Mouse (Mus musculus) NIH3T3 (cell line): ENCODE measurements around the gene Ly6g5b.
"Not testable (repeated sequence)": the region's sequence is repeated elsewhere in the genome, so short reads cannot be mapped to it uniquely, and the experiment has no call there.

Source experiments
- DNase-seq: peaks from one replicate; pipeline ENCODE4 v3.0.0-alpha.2; 2012; ENCODE audit warnings: low read depth

Ly6g5b gene

DNA sequence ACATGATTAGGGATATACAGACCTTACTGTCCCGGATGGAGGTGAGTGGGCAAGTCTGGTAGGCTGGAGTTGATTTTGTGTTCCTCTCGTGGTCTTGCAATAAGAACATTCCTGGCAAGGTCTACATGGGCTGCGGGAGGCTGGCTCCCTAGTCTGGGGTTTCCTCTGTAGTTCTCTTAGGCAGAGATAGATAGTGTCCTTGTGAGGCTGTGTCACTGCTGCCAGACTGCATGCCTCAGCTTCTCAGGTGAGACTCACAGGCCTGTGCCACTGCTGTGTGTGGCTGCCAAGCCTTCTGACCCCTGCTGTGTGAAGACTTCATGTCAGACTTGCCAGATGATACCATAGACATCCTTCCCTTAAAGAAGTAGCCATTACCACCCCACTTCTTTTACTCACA lies 24.0 kb upstream of the Ly6g5b start:
- no peak for DNase-seq

DNA sequence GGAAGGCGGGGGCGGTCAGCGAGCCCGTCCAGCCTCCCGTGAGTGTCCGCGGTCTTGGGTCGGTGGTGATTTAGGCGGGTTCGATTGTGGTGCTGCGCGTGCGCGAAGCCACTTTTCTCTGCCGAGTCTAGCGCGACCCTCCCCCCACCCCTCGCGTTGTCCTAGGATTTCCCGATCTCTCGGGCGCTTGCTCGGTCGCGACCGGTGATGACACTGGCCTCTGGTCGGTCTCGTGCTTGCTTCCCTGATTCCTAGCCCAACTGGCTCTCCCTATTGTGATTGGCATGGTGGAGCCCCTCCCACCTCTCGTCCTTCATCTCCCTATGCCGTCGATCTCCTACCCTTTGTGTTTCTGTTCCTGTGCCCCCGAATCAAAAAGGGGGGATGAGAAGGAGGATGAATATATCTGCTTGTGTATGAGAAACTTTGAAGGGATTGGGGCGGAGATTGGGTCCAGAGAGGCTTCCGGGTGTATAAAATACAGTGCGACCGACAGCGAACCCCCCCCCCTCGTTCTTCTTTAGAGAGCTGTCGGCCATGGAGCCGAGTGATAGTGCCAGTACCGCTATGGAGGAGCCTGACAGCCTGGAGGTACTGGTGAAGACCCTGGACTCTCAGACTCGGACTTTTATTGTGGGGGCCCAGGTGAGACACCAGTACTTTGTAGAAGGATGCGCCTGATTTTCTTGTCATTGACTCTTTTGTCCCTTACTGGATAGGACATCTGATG lies 20.5 kb upstream of the Ly6g5b start:
- DNase-seq = no peak

GRCm38 (mm10) chr17:35134801-35135590 lies 19.8 kb upstream of the Ly6g5b start, which contains the start of gene Bag6:
Gene Bag6 (plus strand): TSS chr17:35135178.
- peak; percentile 98 for DNase-seq

GRCm38 (mm10) chr17:35133517-35133916 lies 18.3 kb upstream of the Ly6g5b start:
- DNase-seq = no peak

DNA sequence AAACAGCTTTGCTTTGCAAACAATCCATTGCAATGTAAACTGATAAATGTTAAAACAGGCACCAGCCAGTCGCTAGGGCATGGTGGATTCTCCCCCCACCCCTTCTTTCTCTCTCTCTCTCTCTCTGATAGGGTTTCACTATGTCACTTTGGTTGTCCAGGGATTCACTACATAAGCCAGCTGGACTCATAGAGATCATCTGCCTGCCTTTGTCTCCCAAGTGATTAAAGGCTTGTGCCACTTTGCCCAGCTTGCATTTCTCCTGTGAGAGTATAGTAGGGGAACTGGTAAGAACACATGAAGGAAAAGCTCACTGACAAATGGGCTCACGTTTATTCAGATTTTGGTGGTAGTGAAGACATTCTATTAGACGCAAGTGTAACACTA lies 16.9 kb upstream of the Ly6g5b start:
- no peak for DNase-seq

DNA sequence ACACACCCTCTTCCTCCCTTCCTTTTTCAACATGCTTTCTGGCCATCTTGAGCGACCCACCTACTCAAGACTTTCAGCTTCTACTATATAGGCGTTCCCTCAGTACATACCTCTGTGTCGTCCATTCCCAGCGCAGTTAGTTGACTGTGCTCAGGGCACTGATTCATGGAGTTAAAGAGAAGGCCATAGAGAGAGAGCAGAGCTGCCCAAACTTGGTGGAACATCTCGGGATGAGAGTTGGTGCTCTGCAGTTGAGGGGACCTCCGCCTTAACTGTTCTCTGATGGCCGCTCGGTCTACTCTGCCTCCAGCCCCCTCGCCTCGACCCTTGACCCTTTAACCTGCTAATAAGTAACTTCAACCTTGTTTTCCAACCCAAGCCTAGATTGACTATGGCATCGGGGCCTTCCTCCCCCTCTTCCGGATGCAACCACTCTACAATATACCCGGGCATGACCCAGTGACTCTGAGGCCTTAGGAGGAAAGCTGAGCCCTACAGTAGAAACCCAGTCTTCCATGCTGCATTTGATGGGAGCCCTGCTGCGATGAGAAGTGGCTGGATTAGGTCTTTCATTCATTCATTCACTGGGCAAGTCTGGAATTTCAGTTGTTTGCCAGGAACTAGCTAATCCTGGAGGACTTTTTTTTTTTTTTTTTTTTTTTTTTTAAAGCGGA lies 16.4 kb upstream of the Ly6g5b start, which contains the start of gene Apom:
TSS of gene Apom (minus strand) at position 551 of the 674 bp plus-strand sequence.
- DNase-seq = no peak

GRCm38 (mm10) chr17:35131038-35131437 lies 15.8 kb upstream of the Ly6g5b start:
- DNase-seq = no peak

GRCm38 (mm10) chr17:35128996-35129395 lies 13.8 kb upstream of the Ly6g5b start:
- no peak for DNase-seq

DNA sequence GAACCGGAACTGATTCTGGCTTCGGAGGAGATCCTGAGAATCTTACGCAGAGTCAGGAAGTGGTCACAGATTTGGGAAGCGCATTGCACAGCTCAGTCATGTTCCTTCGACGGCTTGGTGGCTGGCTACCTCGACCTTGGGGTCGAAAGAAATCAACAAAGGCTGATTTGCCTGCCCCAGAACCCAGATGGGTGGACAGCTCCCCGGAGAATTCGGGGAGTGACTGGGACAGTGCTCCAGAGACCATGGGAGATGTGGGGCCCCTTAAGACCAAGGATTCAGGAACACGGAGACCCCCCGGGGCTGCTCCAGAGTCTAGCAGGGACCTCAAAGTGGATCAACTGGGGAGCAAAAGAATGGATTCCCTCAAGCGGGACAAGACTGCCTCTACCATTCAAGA lies 11.8 kb upstream of the Ly6g5b start:
- peak; percentile 17 for DNase-seq

DNA sequence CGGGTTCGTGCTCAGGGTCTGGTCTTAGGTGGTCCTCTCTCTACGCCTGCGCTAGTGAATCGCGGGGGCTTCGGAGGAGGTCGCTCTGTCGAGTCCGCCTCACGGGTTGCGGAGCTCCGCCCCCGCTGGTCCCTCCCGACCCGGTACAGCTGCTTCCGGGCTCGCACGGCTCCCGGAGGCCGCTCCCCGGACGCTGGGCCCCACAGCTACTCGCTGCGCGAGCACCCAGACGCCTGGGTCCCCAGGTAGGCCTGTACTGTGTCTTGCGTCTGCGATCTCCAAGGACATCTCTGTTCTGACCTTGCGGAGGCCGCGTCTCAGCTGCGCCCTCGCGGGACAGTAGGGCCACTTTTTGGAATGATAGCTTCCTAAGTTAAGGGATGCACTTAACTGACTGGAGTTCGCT lies 11.0 kb upstream of the Ly6g5b start, which contains the start of gene D17H6S53E:
TSS of gene D17H6S53E (plus strand) at position 168 of the 406 bp plus-strand sequence.
- DNase-seq = peak; percentile 81

- DNase-seq = peak; percentile 10
Observed at GRCm38 (mm10) chr17:35125578-35125977, 10.3 kb upstream of the Ly6g5b start.

GRCm38 (mm10) chr17:35125081-35125480 lies 9.9 kb upstream of the Ly6g5b start:
- DNase-seq = no peak

GRCm38 (mm10) chr17:35124261-35124896 lies 9.2 kb upstream of the Ly6g5b start:
- DNase-seq = not testable (repeated sequence)

DNA sequence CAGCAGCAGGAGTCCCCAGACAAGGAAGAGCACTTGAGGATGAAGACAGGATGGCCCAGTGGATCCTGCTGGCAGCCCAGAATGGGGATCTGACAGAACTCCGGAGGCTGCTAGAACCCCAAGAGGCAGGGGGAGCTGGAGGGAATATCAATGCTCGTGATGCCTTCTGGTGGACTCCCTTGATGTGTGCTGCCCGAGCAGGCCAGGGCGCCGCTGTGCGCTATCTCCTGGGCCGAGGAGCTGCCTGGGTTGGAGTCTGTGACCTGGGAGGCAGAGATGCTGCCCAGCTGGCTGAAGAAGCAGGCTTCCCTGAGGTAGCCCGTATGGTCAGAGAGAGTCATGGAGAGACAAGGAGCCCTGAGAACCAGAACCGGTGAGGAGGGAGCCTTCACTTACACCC lies 8.1 kb upstream of the Ly6g5b start:
- not testable (repeated sequence) for DNase-seq

- DNase-seq = peak; percentile 89
Observed at GRCm38 (mm10) chr17:35121871-35122303, 6.7 kb upstream of the Ly6g5b start, which contains the start of gene Csnk2b. Gene Csnk2b (minus strand): TSS chr17:35122053.

GRCm38 (mm10) chr17:35121143-35121799 lies 6.0 kb upstream of the Ly6g5b start, which contains the start of gene Gpank1:
Gene Gpank1 (plus strand): TSS chr17:35121455.
- DNase-seq = peak; percentile 99

GRCm38 (mm10) chr17:35120745-35121142 lies 5.5 kb upstream of the Ly6g5b start:
- DNase-seq = peak; percentile 46

GRCm38 (mm10) chr17:35111774-35112173 lies 3.5 kb downstream of the Ly6g5b start:
- no peak for DNase-seq

GRCm38 (mm10) chr17:35108097-35108496 lies 7.1 kb downstream of the Ly6g5b start, which contains the start of gene Ly6g5c:
Gene Ly6g5c (plus strand): TSS chr17:35108279.
- DNase-seq = no peak

GRCm38 (mm10) chr17:35106522-35106921 lies 8.7 kb downstream of the Ly6g5b start:
- DNase-seq = peak; percentile 60

DNA sequence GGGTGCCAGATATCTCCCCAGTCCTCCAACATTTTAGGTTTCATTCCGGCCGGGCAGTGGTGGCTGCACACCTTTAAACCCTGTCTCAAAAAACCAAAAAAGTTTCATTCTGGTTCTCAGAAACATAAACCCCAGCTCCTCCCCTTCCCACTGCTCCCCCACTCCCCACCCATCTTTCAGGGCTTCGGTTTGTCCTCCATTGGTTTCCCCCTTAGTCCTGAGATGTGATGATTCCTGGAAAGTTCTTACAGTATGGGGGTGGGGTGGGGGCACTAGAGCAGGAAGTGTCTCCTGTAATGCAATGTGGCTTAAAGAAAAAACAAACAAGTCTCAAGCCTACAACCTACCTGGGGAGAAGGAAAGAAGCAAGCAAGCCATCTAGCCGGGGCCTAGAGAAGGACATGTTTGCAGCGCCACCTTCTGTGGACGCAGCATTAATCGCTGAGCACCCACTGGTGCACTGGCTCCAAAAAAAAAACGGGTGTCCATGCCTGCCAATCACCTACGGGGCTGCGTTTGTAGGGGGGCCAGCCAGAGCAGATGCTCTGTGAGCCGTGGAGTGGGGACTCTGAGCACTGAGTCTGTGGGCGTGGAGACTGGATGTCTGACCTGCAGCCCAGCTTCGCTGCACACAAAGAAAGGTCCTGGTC lies 9.4 kb downstream of the Ly6g5b start:
- peak; percentile 77 for DNase-seq
